Mouse (Mus musculus) myocyte (in vitro differentiated cells): Measurements from ENCODE around the gene Mink1.
A peak's percentile ranks its signal among the peaks of the same experiment; 100 is the strongest.

Source experiments
- CEBPB ChIP-seq: IDR thresholded peaks from 2 replicates; pipeline ENCODE4 v1.6.1; 2011; ENCODE audit warnings: mild to moderate bottlenecking, moderate library complexity; ENCODE audit not compliant: poor library complexity, insufficient read depth, severe bottlenecking
- E2F4 ChIP-seq: IDR thresholded peaks from one replicate; pipeline ENCODE4 v1.6.1; 2011; ENCODE audit warnings: mild to moderate bottlenecking, control low read depth, moderate library complexity; ENCODE audit not compliant: insufficient read depth
- MAX ChIP-seq: IDR thresholded peaks from one replicate; pipeline ENCODE4 v1.6.1; 2011; ENCODE audit warnings: low read depth, mild to moderate bottlenecking, control low read depth
- MYOD1 ChIP-seq, 3 experiments: IDR thresholded peaks; one replicate each; pipeline ENCODE4 v1.6.1; 2011; ENCODE audit warnings: control low read depth in 2 of 3, low read depth in 2 of 3, mild to moderate bottlenecking in 2 of 3, moderate library complexity in 1 of 3; ENCODE audit not compliant: insufficient read length in 2 of 3, control insufficient read depth in 1 of 3
- MYOG ChIP-seq, 3 experiments: IDR thresholded peaks; one replicate each; pipeline ENCODE4 v1.6.1; 2011; ENCODE audit warnings: control low read depth in 2 of 3, low read depth in 2 of 3, mild to moderate bottlenecking in 2 of 3; ENCODE audit not compliant: insufficient read length in 2 of 3, control insufficient read depth in 1 of 3, insufficient read depth in 1 of 3
- POLR2A ChIP-seq: IDR thresholded peaks from one replicate; pipeline ENCODE4 v1.6.1; 2011; ENCODE audit warnings: low read depth, mild to moderate bottlenecking, control low read depth, moderate library complexity; ENCODE audit not compliant: insufficient read length
- POLR2AphosphoS2 ChIP-seq: IDR thresholded peaks from one replicate; pipeline ENCODE4 v1.6.1; 2011; ENCODE audit warnings: low read depth, control low read depth; ENCODE audit not compliant: insufficient read length
- REST ChIP-seq: IDR thresholded peaks from one replicate; pipeline ENCODE4 v1.6.1; 2011; ENCODE audit warnings: mild to moderate bottlenecking, control low read depth, moderate library complexity; ENCODE audit not compliant: insufficient read depth, insufficient read length
- SRF ChIP-seq: IDR thresholded peaks from one replicate; pipeline ENCODE4 v1.6.1; 2011; ENCODE audit warnings: low read depth; ENCODE audit not compliant: control insufficient read depth, insufficient read length
- TCF12 ChIP-seq: IDR thresholded peaks from one replicate; pipeline ENCODE4 v1.6.1; 2011; ENCODE audit warnings: mild to moderate bottlenecking, control low read depth; ENCODE audit not compliant: poor library complexity, insufficient read depth, severe bottlenecking
- TCF3 ChIP-seq: IDR thresholded peaks from one replicate; pipeline ENCODE4 v1.6.1; 2011; ENCODE audit warnings: low read depth, control low read depth; ENCODE audit not compliant: insufficient read length
- USF1 ChIP-seq: IDR thresholded peaks from one replicate; pipeline ENCODE4 v1.6.1; 2011; ENCODE audit warnings: low read depth, mild to moderate bottlenecking, control low read depth, moderate library complexity

DNA sequence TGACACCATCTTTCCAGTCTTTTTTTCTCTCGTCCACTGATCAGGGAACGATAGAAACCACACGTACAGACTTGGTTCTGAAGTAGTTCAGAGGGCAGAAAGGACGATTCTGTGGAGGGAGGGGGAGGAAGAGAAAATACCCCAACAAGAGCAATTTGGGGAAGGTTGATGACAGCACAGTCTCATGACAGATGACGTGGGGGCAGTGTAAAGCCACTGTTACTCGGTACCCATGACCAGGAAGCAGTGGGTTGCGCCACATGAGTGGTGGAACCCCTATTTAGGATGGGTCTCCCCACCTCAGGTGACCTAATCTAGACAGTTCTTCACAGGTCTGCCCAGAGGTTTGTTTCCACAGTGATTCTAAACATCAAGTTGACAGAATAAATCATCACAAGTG, 34.1 kb upstream of the Mink1 start:
- no peak for TF ChIP-seq USF1
- TF ChIP-seq POLR2A, result no peak
- TF ChIP-seq MYOD1 (IDR thresholded peaks at IDR 0.05; ENCODE audit: control insufficient read depth in 1 of 3, insufficient read length in 2 of 3, low read depth in 2 of 3), result no peak
- TF ChIP-seq MAX, result no peak
- TF ChIP-seq POLR2AphosphoS2, result peak; percentile 37
- TF ChIP-seq TCF3, result no peak
- no peak for TF ChIP-seq CEBPB
- TF ChIP-seq TCF12, result no peak
- TF ChIP-seq E2F4, result no peak
- TF ChIP-seq MYOG (IDR thresholded peaks at IDR 0.05; ENCODE audit: control insufficient read depth in 1 of 3, insufficient read depth in 1 of 3, insufficient read length in 2 of 3, low read depth in 2 of 3), result no peak
- TF ChIP-seq REST, result no peak
- TF ChIP-seq SRF, result no peak
